Mouse (Mus musculus) embryo, embryonic 11 days (tissue): ENCODE results near the gene Cdh1.

Source experiments
- DNase-seq: peaks from one replicate; pipeline ENCODE4 v3.0.0-alpha.2; 2015

The Cdh1 gene

DNA sequence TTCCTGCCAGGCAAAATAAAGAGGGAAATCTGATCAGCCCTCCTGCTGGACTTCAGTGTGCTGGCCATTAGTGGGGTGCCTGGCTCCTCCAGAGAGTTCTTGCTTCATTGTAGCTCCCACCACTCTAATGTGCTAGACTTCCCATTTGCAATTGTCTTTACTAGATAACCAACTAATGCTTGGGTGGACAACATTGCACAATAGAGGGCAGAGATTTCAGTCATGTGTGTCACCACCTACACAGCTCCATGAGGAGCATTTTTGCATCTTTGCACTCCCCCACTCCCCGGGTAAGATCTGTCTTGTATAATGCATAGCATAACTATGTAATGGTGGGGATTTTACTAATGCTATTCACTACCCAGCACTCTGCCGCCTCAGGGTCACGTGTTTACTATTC is 21.6 kb downstream of the Cdh1 start:
- no peak for DNase-seq

DNA sequence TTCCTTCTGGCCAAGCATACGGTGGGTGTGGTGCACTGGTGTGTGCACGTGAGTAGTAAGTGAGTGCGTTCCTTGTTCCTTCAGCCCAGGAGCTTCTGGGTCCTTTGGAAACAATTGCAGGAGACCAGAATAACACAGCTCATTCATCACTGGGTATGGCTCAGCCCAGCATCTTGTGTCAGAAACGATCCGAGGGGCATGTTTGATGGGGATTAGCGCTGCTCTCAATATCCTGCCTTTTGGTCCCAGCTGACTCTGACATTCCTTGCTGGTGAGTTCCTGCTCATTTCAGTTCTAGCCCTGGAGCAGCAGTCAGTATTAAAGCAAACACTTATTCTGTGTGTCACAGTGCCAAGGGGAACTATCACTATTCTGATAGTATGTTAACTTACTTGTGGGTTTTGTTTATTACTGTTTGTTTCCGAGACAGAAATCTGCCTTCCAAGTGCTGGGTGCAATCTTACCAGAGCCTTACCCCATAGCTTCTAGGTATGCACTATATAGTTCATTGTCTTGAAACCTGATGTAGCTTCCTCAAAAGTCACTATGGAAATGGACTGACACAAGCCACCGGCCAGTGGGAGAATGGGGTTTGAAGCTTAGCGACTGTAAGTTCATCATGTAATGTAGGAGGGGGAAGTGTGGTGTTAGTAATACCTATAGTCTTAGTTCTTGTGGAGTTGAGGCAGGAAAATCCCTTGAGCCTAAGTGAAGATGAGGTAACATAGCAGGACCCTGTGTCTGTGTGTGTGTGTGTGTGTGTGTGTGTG is 23.1 kb downstream of the Cdh1 start:
- DNase-seq = no peak

DNA sequence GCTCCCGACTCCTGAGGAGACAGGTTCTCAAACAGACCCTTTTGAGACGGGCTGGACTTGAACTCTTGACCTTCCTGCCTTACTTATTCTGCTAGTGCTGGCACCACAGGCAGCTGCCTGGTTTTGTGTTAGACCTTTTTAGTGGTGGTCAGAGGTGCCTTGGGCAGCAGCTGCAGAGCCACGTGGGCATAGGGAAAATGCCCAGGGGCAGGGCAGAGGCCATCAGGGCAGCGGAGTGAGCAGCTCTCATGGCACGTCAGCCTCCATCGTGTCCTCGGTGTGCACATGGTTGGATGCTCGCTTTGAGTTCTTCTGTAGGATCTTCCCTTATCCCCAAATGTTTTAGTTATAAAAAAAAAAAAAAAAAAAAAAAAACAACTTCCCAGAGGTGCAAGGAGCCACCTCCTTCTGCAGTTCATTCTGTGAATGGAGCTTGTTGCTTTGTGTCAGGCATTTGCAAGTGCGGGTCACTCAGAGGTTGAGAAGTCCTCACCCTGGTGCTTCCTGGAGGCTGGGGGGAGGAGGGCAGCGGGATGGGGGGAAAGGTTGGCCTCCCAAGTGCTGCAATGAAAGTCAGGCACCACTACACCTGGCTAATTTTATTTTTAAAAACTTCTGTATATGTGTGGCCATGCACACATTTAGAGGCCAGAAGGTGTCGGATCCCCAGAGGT is 25.3 kb downstream of the Cdh1 start:
- DNase-seq = no peak

DNA sequence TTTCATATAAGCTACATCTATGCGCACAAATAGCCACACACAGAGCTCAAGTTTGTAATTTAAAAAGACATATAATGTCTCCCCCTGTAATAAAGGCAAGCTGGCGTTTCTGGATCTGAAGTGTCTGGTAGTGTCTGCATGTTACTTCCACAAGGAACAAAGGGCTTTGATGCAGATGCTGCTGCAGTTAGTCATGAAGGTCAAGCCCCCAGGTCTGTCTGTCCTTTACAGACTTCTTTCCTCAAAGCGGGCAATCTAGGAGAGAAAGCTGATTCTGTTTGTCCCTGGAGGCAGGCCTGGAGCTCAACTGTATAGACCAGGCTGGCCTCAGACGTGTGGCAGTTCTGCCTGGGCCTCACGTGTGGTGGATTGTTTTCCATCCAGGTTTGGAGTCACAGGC is 26.3 kb downstream of the Cdh1 start:
- no peak for DNase-seq

DNA sequence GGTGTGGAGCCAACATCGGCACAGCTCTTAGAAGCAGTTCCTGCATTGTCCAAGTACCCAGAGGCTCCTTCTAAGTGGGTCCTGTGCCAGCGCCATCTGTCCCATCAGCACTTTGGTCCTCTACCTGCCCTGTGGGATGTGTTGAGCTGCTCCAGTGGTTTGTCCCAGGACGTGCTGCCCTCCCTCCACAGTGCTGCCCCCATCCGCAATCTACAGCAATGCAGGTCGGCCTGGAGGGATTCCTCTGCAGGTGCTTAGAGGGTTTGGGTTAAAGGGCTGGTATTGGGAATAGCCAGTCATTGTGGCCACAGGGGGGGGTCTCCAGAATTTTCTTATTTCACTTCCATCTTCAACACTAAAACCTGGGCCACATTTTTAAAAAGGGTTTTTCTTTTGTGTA is 28.8 kb downstream of the Cdh1 start:
- DNase-seq = no peak

DNA sequence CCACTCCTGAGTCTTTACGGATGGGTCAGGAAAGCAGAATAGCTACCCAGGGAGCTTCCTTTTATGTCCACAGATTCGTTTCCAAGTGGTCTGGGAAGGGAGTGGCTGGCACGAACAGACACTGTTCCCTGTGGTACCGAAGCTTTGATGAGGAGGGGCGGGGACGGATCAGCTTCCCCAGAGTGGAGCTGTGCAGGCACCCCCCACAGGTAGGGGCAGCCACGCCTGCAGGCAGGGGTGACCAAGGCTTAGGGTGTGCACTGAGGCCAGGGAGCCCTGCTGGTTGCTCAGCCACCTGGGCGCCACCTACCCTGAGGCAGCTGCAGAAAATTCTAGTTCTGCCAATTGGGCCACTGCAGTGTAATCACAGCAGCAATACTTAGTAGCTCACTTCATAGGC is 29.5 kb downstream of the Cdh1 start:
- DNase-seq = no peak

DNA sequence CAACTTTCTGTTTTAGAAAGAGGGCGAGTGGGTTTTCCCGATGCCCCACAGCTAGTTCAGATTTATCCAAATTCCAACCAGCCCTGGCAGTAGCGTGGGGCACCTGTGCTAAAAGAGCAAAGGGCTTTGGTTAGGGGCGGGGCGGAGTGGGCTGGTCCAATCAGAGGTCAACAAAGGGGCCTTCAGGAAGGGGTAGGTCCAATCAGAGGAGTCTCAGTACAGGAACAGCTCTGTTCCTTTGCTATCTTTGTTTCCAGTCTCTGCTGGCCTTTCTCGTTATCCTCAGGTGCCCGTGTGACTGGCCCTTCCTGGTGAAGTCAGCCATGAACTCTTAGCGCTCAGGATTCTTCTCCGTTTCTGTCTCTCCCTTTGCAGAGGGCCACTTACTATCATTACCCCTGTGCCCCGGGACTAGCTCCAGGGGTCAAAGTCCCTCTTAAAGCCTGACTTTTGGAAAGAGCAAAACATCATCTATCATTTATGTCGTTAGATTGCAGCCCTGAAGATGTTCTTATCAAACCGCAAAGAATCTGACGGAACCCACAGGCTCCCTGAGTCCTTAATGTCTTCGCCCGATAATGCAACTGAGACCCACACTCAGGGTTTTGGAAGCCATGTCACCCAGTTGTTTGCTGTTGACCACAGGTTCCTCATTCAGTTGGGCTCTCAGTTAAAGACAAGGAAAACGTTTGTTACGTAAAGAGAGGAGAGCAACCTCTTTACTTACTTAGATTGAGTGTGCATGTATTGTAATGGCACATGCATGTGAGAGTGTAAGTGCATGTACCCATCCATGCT is 30.4 kb downstream of the Cdh1 start:
- no peak for DNase-seq

DNA sequence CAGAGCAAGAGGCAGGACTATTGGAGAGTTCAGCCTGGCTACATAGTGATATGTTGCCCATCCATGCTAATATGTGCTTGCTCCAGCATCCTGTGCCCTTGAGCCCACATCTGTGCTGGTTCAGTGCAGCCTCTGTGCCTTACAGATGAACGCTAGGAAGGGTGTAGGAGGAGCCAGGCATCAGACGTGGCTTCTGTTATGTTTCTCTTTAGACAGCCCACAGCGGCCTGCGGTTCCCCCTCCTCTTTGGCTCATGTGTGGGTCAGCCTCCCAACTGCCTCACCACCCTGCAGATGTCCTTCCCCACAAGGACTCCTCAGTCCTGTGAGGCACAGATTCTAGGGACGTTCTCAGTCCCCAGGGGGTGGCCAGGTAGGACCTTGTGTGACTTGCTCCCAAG is 32.1 kb downstream of the Cdh1 start:
- DNase-seq = no peak

DNA sequence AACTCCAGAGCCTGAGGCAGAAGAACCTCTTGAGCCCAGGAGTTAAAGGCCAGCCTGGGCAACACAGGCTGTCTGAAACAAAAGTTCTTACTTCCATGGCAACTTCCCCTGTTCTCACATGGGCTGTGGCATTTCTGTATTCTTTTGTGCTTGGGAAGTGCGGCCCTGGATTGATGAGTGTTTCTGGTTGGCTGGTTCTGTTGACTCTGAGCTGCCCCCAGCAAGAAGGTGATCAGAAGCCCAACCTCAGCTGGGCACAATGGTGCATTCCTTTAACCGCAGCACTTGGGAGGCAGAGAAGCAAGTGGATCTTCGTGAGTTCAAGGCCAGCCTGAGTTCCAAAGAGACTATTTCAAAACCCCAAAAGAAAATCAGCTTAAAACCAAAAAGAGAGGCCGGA is 34.3 kb downstream of the Cdh1 start:
- no peak for DNase-seq

DNA sequence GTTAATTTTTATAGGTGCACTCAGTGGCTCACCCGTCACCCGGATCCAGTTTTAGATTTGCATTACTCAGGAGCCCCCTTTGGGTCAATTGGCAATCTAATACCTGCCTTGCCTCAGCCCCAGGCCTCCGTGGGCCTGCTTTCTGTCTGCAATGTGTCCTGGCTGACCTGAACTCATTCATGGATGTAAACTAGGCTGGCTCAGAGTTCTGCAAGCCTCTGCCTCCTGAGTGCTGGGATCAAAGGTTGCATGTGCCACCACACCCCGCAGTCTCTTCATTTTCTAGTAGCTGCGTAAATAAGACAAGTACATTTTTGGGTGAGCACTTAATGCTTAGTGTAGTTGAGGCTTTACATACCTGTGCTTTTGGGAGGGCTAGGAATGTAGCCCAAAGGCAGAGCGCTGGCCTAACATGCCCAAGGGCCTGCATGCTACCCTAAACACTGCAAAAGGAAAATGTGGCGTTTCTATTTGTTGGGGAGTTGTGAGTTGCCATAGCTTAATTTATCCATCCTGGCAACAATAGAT is 35.7 kb downstream of the Cdh1 start:
- DNase-seq = no peak

DNA sequence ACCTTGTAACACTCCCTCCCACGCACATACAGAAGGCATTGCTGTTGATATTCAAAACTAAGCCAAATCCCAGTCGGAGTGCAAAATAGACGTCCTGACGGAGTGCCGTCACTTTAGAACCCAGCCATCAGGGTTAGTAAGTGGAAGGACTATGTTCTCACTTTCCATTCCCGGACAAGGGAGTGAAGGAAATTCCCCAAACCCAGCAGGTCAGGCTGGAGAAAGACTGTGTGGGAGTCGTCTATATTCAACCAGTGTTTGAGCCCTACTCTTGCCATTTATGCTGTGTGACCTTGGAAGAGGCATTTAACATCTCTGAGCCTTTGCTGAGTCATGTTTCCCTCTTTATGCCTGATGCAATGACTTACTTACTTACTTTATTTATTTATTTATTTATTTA is 37.1 kb downstream of the Cdh1 start:
- no peak for DNase-seq

DNA sequence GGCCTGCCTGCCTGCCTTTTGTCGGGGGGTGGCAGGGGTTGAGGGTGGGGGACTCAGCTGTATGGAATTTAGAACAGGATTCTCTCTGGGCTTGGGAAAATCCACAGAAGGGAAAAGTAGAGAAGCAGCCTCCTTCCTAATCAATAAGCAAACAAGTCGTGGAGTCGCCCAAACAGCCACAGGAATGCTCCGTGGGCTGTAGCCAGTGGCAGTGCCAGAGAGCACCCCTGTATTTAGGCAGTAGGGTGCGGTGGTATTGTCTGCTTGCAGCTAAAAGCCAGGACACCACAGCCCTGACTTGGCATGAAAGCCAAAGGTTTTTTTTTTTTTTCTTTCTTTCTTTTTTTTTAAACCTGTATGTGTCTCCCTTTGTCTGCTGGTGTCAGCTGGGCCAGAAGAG is 37.8 kb downstream of the Cdh1 start:
- DNase-seq = no peak

DNA sequence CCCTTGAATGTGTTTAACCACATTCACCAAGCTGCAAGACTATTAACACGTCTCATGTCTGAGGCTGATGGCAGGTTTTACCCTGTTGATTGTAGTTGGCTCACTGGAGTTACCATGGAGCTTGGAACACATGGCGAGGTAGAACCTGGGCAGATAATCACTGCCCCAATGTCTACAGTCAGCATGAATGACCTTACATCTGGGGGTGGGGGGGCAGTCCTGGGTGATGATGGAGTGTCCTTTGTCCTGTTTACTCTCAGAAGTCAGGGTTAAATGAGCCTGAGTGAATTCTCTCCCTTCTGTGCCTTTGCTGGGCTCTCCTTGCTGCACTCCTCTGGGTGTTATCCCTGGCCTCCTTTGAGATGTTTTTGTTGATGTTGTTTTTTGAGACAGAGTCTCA is 39.0 kb downstream of the Cdh1 start:
- DNase-seq = no peak

DNA sequence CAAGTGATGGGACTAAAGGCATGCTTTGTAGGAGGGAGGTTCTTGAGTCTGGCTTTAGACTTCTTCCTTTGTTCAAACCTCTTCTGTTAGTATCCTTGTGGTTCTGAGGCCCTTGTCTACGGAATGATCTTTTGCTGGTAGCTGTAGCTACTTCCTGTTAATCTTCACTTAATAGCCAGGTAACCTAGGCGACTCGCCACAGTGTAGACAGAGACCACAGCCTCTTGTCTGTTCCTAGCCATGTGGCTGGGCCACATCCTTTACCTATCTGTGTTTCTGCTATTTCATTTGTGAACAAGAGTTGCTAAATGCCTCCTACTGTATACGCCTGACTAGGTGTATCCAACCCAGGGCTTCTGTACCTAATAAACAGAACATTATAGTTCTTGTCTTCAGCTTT is 39.9 kb downstream of the Cdh1 start:
- DNase-seq = no peak

DNA sequence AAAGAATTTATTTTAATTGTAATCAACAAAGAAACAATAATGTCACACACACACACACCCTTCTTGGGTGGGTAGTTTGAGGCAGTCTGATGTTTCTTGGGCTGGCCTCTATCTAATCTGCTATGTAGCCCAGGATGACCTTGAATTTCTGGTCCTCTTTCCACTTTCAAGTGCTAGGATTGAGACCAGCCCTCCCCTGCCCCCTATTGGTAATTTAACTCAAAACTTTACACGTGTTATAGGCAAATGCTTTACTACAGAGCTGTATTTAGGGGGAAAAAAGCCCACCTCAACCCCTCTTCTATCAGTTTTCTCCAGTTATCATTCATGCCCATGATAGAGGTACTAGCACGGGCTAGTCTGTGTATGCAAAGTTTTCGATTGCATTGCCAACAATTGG is 41.8 kb downstream of the Cdh1 start:
- DNase-seq = no peak

DNA sequence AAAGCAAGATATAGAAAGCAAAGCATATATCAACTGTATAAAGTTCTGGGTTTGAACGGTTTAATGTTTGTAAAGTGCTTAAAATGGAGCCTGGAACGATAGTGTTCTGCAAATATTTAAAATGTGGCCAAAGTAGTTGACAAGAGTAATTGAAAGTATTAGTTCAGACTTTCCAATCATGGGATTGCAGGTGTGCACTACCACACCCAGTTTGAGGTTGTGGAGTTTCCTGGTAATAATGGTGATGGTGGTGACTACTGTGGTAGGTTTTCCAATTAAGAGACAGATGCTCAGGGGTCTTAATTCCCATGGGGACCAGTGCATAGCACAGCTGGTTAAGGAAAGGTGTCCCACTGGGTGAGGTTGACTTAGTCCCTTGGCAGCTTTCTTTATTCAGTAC is 43.0 kb downstream of the Cdh1 start:
- DNase-seq = no peak

DNA sequence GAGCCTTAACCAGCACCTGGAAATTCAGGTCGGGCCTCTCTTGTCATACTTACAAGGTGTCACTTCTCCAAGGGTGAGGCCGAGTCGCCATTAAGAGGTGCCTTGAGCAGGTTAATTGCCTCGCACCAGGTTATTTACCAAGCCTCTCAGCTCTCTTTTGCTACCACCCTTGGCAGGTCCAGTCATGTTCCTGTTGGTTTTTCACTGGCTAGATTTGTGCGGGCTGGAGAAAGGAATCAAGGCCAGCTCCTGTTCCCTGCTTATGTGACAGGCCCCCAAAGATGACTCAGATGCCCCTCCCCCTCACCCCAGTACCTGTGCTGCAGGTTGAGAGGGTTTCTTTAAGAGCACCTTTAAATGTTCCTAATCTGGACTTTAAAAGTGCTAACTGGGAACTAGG is 43.6 kb downstream of the Cdh1 start:
- DNase-seq = no peak

DNA sequence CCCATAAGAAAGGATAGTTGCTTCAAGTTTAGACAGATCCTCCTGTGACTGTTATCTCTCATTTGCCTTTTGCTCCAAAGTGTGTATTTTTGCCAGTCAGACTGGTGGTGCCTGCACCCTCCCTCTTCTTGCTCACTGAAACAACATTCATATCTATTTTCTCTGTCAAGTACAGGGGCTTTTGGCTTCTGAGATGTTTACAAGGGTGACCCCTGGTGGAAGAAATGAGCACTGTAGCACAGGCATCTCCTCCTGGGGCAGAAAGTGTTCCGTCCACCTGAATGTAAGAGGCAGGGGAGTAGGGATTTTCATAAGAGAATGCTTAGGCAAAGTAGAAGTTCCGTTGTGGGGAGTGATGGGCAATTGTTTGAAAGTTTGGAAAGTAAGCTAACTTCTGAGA is 44.2 kb downstream of the Cdh1 start:
- peak; percentile 80 for DNase-seq

DNA sequence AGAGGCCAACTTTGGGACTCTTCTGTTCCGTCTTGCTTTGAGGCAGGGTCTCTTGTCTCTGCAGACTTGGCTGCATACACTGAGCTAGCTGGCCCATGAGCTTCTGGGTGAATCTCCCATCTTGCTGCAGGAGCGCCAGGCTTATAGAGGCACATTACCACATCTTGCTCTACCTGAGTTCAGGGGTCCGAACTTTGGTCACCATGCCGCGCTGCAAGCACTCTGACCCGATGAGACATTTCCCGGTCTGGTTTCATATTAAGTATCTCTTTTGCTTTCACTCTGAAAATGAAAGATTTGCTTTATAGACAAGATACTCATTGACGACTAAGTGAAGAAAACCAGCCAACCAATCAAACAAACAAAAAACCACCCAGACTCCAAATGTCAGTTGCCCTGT is 45.3 kb downstream of the Cdh1 start:
- no peak for DNase-seq

DNA sequence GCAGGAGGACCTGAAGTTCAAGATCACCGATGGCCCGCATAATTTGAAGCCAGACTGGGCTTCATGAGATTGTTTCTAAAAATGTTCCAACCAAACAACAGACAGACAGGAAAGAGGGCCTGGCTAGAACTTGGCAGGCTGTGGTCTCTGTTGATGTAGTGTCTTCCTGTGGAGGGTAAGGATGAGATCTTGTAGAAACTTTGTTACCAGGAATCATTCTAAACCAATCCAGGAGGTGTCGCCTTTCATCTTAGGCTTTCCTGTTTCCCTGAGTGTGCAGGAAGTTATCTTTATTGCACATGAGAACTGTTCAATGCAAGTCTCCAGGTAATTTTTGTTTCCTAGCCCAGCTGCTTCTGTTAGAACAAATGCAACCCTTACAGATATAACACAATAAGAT is 48.8 kb downstream of the Cdh1 start:
- DNase-seq = no peak

DNA sequence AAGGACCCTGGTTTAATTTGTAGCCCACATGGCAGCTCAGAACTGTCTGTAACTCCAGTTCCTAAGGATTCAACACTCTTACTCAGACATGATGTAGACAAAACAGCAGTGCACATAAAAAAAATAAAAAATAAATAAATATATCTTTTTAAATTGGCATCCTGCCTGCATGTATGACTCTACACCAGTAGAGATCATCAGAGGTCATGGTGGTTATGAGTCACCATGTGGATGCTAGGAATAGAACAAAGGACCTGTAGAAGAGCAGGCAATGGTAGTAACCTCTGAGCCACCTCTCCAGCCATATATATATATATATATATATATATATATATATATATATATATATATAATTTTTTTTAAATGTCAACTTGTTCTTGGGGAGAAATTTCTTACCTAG is 52.9 kb downstream of the Cdh1 start:
- DNase-seq = no peak

DNA sequence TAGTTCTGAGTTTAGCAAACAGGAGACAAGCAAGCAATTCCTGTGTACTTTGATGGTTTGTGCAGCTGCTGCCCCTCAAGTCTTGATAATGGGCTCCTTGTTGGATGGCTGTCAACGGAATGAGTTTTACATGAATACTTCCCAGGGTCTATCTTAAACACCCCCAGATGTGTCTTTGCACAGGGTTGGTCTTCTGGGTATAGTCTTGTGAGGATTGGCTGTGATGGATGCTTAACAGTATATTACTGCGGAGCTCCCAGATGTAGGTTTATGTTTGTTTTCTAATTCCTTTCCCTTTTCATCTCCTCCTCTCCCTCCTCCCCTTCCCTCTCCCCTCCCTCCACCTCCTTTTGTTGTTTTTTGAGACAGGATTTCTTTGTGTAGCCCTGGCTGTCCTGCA is 69.6 kb downstream of the Cdh1 start:
- DNase-seq = no peak

DNA sequence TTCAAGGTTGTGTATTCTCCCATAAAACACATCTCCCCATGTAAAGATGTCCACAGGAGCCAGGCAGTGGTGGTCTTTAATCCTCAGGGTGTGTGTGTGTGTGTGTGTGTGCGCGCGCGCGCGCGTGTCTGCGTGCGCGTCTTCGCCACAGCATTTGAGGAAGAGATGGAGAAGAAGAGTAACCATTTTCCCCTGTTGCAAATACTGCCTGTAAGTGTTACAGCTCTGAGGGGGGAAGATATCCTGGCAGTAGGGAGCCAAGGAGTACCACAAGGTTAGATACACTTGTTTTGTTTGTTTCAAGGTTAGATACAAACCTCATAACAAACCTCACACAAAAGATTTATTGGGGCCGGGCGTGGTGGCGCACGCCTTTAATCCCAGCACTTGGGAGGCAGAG is 71.2 kb downstream of the Cdh1 start:
- DNase-seq = no peak

DNA sequence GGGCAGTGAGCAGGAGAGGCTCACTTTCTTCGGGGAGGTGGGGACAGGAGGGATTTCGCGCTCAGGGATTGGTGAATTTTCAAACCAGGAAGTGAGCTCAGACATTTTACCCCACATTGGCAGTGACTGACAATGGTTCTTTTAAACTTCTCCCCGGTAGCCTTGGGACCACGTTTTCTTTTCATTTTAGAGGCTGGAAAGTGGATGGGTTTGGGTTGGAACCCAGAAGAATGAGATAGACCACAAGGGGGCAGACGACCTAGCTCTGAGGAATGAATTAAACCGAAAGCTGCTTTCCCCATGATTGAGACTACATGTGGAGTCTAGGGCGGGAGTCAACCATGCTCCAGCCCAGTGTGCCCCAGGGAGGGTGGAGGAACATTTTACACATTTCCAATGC is 71.7 kb downstream of the Cdh1 start:
- DNase-seq = peak; percentile 23
